Mouse (Mus musculus): ENCODE results near the gene Usp36. TPM values are rescaled to one million over a fixed set of nuclear protein-coding genes. Genes with fewer than 3 reads are reported as not detected.
"Not testable (repeated sequence)": the region's sequence is repeated elsewhere in the genome, so short reads cannot be mapped to it uniquely, and the experiment has no call there.

The Usp36 gene
- polyA plus RNA-seq, 1 experiment from 2014 or later, result 17.9 TPM

DNA sequence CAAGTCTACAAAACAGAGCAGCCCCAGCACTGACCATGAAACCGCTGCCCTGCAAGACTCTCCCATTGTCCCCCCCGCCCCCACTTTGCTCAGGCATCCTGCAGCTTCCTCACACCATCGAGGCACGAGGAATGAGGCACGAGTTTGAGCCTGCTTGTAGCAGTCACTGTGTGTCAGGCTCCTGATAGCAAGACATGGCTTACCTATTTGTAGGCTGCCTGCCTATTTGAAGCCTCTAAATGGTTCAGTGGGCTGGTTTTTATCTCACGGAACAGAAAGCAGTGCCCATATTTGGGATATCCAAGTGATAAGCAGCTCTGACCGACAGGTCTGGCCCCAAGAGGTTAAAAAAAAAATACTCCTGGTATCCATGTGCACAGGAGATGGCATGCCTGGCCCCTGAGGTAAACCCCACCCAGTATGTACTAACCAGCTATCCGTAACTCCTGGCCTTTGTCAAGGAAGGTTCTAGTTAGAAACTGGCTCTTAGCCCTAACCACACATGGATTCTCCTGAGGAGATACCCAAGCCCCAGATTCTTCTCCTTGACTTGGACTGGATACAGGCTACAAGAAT, 26.3 kb upstream of the Usp36 start:
- Histone ChIP-seq H3K4me1 (replicated peaks; ENCODE audit: control insufficient read depth, insufficient read depth, low read length) (no peaks in the 10 kb centered on the region), H3K4me3 (ENCODE audit: low read length) (no peak overlapping the region), H3K9ac (ENCODE audit: low read length) (no peak overlapping the region), H3K36me3 (ENCODE audit: control insufficient read depth, insufficient read depth, low read length) (peaks cover 11% of the 10 kb centered on the region), H3K27me3 (ENCODE audit: control insufficient read depth, insufficient read depth, low read depth, low read length) (no peaks in the 10 kb centered on the region), H3K27ac (ENCODE audit: low read length) (no peak overlapping the region), H3K4me2 (ENCODE audit: low read depth, low read length) (no peak overlapping the region), H3K9me3 (ENCODE audit: control insufficient read depth, low read length) (no peaks in the 10 kb centered on the region)
- ATAC-seq (ENCODE audit: low read depth), result no peak
- 77% methylated on average over 8 of the region's 8 CpGs for WGBS

DNA sequence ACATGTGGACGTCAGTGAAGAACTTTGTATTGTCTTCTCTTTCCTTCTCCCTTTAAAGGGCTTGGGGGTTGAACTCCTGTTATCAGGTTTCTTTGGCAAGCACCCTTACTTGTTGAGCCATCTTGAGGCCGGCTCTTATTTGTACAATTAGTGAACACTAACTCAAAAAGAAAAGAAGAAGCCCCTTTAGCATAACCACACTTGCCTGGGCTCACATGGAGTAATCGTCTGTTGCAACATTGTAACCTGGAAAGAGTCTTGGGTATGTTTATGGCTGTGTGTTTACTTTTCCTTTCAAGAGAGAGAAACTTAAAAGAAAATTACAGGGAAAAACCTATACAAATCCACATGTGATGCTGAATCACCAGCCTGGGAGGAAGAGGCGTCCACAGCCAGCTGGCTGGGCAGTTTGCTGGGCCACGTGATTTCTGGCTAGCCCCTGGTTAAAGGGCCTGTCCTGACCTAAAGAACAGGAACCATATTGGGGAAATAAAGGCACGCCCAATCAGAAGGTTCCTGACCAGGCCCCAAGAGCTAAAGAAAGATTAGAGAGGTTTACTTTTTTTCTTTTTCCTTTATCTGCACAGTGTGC, 22.2 kb upstream of the Usp36 start:
- H3K4me2 ChIP-seq (ENCODE audit: low read depth, low read length), result no peak overlapping the region
- H3K36me3 ChIP-seq (ENCODE audit: control insufficient read depth, insufficient read depth, low read length), result peaks cover 29% of the 10 kb centered on the region
- 61% methylated on average over 6 of the region's 6 CpGs for WGBS
- no peak overlapping the region for H3K27ac ChIP-seq (ENCODE audit: low read length)
- ATAC-seq (ENCODE audit: low read depth), result no peak
- H3K9ac ChIP-seq (ENCODE audit: low read length), result no peak overlapping the region
- H3K4me1 ChIP-seq (replicated peaks; ENCODE audit: control insufficient read depth, insufficient read depth, low read length), result no peaks in the 10 kb centered on the region
- H3K4me3 ChIP-seq (ENCODE audit: low read length), result no peak overlapping the region
- peaks cover 5% of the 10 kb centered on the region; the same call in 1 of the 2 replicates for H3K9me3 ChIP-seq (ENCODE audit: control insufficient read depth, low read length)
- no peaks in the 10 kb centered on the region for H3K27me3 ChIP-seq (ENCODE audit: control insufficient read depth, insufficient read depth, low read depth, low read length)

DNA sequence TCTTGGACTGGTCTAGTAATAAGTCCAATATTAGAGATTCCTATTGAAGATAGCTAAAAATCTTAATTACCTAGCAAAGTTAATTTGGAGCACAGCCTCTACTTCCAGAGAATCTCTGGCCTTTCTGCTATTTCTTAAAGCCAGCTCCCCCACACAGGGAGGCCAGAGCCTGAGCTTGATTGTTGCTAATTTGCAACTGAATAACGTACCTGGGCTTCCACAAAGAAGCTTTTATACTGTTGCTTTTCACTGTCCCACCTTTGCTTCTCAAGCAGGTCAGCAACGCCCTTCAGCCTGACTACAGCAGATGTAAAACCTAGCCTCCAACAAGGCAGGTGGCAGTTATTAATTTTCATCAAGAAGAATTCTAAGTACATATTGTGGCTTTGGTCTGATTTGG, 17.9 kb upstream of the Usp36 start:
- H3K27me3 ChIP-seq (ENCODE audit: control insufficient read depth, insufficient read depth, low read depth, low read length); H3K4me2 ChIP-seq (ENCODE audit: low read depth, low read length); H3K9me3 ChIP-seq (ENCODE audit: control insufficient read depth, low read length); H3K4me1 ChIP-seq (replicated peaks; ENCODE audit: control insufficient read depth, insufficient read depth, low read length); H3K4me3 ChIP-seq (ENCODE audit: low read length); H3K9ac ChIP-seq (ENCODE audit: low read length); ATAC-seq (ENCODE audit: low read depth); H3K27ac ChIP-seq (ENCODE audit: low read length): not testable (repeated sequence)
- 87% methylated on average over 2 of the region's 2 CpGs for WGBS
- peaks cover 25% of the 10 kb centered on the region for H3K36me3 ChIP-seq (ENCODE audit: control insufficient read depth, insufficient read depth, low read length)

DNA sequence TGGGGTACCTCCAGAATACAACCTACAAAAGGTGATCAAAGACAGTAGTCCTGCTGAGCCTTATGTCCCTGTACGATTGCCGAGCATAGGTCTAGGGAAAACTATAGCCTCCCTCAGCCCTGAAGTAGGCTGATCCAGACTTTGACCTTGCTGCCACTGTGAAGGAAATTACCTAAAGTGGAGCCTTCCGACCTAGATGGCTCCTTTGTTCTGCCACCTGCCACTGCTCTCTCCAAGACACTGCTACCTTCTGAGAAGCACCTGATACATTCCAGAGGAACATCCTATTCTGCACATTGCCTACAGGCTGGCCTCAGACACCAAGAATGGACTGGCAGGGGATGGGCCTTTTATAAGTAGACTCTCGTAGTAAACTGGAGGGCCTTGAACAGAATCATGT, 13.9 kb upstream of the Usp36 start:
- H3K9ac ChIP-seq (ENCODE audit: low read length); H3K36me3 ChIP-seq (ENCODE audit: control insufficient read depth, insufficient read depth, low read length); H3K4me1 ChIP-seq (replicated peaks; ENCODE audit: control insufficient read depth, insufficient read depth, low read length); ATAC-seq (ENCODE audit: low read depth); H3K4me3 ChIP-seq (ENCODE audit: low read length); H3K27me3 ChIP-seq (ENCODE audit: control insufficient read depth, insufficient read depth, low read depth, low read length); H3K27ac ChIP-seq (ENCODE audit: low read length); H3K4me2 ChIP-seq (ENCODE audit: low read depth, low read length); H3K9me3 ChIP-seq (ENCODE audit: control insufficient read depth, low read length): not testable (repeated sequence)
- WGBS, result 86% methylated on average over 4 of the region's 4 CpGs

DNA sequence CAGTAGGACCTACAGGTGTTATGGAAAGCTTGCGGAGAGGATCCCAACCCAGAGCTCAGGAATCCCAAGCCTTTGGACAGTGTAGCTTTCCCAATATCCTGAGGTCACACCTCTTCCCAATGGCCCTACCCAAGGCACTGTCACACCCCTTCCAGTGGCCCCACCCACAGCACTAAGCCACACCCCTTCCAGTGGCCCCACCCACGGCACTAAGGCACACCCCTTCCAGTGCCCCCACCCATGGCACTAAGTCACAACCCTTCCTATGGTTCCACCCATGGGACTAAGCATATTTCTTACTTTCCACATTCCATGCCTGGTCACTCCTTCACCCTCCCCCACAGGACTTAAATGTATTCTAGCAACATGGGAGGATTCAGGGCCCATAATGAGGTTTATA, 8.8 kb upstream of the Usp36 start:
- H3K4me3 ChIP-seq (ENCODE audit: low read length), result no peak overlapping the region
- no peaks in the 10 kb centered on the region for H3K27me3 ChIP-seq (ENCODE audit: control insufficient read depth, insufficient read depth, low read depth, low read length)
- 68% methylated on average over 2 of the region's 2 CpGs for whole genome bisulfite sequencing
- H3K9ac ChIP-seq (ENCODE audit: low read length), result no peak overlapping the region
- H3K27ac ChIP-seq (ENCODE audit: low read length), result no peak overlapping the region
- ATAC-seq (ENCODE audit: low read depth), result peak; percentile 52; the same call in 1 of the 2 replicates
- no peaks in the 10 kb centered on the region for H3K9me3 ChIP-seq (ENCODE audit: control insufficient read depth, low read length)
- no peak overlapping the region for H3K4me2 ChIP-seq (ENCODE audit: low read depth, low read length)
- no peaks in the 10 kb centered on the region; the same call in 1 of the 2 replicates for H3K36me3 ChIP-seq (ENCODE audit: control insufficient read depth, insufficient read depth, low read length)
- no peaks in the 10 kb centered on the region for H3K4me1 ChIP-seq (replicated peaks; ENCODE audit: control insufficient read depth, insufficient read depth, low read length)

DNA sequence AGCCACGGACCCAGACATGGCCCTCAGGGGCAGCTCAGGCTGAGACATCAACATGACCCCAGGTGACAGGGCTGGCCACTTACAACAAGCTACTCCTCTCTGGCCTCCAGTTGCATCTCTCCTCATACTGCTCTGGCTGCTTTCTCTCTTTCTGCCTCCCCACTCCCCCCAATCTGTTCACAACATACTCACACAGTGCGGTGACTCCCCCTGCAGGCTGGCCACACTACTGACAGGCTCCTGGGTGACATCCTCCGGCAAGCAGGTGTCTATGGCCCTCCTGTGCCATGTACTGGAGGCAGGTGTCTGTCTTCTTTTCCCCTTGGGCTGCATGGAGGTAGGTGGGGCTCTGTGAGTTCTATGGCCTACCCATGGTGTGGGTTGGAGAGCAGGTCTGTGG, 7.9 kb upstream of the Usp36 start:
- H3K27ac ChIP-seq (ENCODE audit: low read length), result no peak overlapping the region
- no peaks in the 10 kb centered on the region for H3K9me3 ChIP-seq (ENCODE audit: control insufficient read depth, low read length)
- no peak overlapping the region for H3K9ac ChIP-seq (ENCODE audit: low read length)
- H3K36me3 ChIP-seq (ENCODE audit: control insufficient read depth, insufficient read depth, low read length), result no peaks in the 10 kb centered on the region; the same call in 1 of the 2 replicates
- no peaks in the 10 kb centered on the region for H3K27me3 ChIP-seq (ENCODE audit: control insufficient read depth, insufficient read depth, low read depth, low read length)
- no peak overlapping the region for H3K4me3 ChIP-seq (ENCODE audit: low read length)
- no peaks in the 10 kb centered on the region for H3K4me1 ChIP-seq (replicated peaks; ENCODE audit: control insufficient read depth, insufficient read depth, low read length)
- ATAC-seq (ENCODE audit: low read depth), result no peak
- H3K4me2 ChIP-seq (ENCODE audit: low read depth, low read length), result no peak overlapping the region
- WGBS, result 82% methylated on average over 3 of the region's 3 CpGs

DNA sequence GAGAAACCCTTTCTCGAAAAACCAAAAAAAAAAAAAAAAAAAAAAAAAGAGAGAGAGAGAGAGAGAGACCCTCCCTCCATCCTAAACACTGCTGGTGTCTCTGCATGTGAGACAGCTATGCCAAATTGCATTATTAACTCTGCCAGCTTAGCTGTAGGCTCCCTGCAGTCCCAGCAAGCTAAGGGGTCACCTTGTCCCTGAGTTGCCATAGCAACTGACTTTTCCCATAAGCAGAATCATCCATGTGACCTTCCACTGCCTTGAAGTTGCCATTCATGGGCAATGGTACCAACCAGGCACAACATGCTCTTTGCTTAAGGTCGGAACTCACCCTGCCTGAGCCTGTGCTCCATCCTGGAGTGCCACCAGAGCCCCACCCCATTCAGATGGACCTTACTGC, 5.0 kb upstream of the Usp36 start:
- no peak overlapping the region for H3K4me3 ChIP-seq (ENCODE audit: low read length)
- no peak overlapping the region for H3K27ac ChIP-seq (ENCODE audit: low read length)
- H3K4me2 ChIP-seq (ENCODE audit: low read depth, low read length), result no peak overlapping the region
- no peaks in the 10 kb centered on the region for H3K9me3 ChIP-seq (ENCODE audit: control insufficient read depth, low read length)
- no peak overlapping the region for H3K9ac ChIP-seq (ENCODE audit: low read length)
- H3K4me1 ChIP-seq (replicated peaks; ENCODE audit: control insufficient read depth, insufficient read depth, low read length), result peaks cover 4% of the 10 kb centered on the region; the same call in 1 of the 2 replicates
- WGBS, result 85% methylated on average over 2 of the region's 2 CpGs
- no peaks in the 10 kb centered on the region for H3K27me3 ChIP-seq (ENCODE audit: control insufficient read depth, insufficient read depth, low read depth, low read length)
- H3K36me3 ChIP-seq (ENCODE audit: control insufficient read depth, insufficient read depth, low read length), result no peaks in the 10 kb centered on the region
- no peak for ATAC-seq (ENCODE audit: low read depth)

DNA sequence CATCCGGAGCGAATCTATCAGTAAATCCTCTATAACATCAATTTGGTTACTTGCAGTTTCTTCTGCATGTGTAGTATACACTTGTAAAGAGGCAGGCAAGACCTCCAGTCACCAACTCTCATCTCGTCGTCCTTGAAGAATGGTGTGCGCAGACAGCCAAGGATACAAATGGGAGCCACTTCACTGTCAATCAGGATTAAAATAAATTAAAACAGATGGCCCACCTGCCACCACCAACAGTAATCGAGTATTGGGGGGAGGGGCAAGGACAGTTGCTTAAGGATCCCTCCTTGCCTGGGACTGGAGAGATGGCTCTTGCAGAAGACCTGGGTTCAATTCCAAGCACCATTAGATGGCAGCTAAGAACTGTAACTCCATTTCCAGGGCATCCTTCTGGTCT, 2.6 kb upstream of the Usp36 start:
- Histone ChIP-seq H3K9me3 (ENCODE audit: control insufficient read depth, low read length) (no peaks in the 10 kb centered on the region), H3K4me2 (ENCODE audit: low read depth, low read length) (no peak overlapping the region), H3K4me3 (ENCODE audit: low read length) (no peak overlapping the region), H3K27ac (ENCODE audit: low read length) (no peak overlapping the region), H3K4me1 (replicated peaks; ENCODE audit: control insufficient read depth, insufficient read depth, low read length) (peaks cover 14% of the 10 kb centered on the region), H3K36me3 (ENCODE audit: control insufficient read depth, insufficient read depth, low read length) (no peaks in the 10 kb centered on the region), H3K9ac (ENCODE audit: low read length) (no peak overlapping the region), H3K27me3 (ENCODE audit: control insufficient read depth, insufficient read depth, low read depth, low read length) (no peaks in the 10 kb centered on the region)
- no peak for ATAC-seq (ENCODE audit: low read depth)
- WGBS, result 65% methylated on average over 6 of the region's 6 CpGs

DNA sequence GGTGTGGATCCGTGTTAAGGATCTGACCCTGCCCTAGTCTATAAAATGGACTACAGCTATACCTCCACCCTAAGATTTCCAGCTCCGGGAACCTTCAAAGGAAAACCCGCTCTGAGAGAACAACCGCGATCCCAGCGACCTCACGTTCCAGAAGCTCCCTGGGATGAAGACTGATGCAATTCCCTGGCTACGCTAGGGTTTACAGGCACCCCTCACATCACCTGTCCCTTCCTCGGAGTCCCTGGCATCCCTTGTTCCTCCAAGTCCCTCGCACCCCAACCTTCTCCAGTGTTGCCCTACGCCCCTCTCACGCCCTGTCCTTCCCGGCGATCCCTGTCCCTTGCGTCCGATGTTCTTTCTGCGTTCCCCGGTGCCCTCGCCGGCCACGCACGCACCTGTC, 482 bp downstream of the Usp36 start:
- Histone ChIP-seq H3K36me3 (ENCODE audit: control insufficient read depth, insufficient read depth, low read length) (peaks cover 17% of the 10 kb centered on the region), H3K4me2 (ENCODE audit: low read depth, low read length) (peak overlapping the region; percentile 95), H3K4me1 (replicated peaks; ENCODE audit: control insufficient read depth, insufficient read depth, low read length) (peaks cover 14% of the 10 kb centered on the region), H3K27me3 (ENCODE audit: control insufficient read depth, insufficient read depth, low read depth, low read length) (no peaks in the 10 kb centered on the region), H3K27ac (ENCODE audit: low read length) (peak overlapping the region; percentile 80), H3K9me3 (ENCODE audit: control insufficient read depth, low read length) (no peaks in the 10 kb centered on the region), H3K9ac (ENCODE audit: low read length) (peak overlapping the region; percentile 91), H3K4me3 (ENCODE audit: low read length) (peak overlapping the region; percentile 97)
- 0% methylated on average over 22 of the region's 22 CpGs for WGBS
- ATAC-seq (ENCODE audit: low read depth), result no peak; the same call in 1 of the 2 replicates
